12 mouse cellular contexts compared by ENCODE assay signal in the genomic region with DNA sequence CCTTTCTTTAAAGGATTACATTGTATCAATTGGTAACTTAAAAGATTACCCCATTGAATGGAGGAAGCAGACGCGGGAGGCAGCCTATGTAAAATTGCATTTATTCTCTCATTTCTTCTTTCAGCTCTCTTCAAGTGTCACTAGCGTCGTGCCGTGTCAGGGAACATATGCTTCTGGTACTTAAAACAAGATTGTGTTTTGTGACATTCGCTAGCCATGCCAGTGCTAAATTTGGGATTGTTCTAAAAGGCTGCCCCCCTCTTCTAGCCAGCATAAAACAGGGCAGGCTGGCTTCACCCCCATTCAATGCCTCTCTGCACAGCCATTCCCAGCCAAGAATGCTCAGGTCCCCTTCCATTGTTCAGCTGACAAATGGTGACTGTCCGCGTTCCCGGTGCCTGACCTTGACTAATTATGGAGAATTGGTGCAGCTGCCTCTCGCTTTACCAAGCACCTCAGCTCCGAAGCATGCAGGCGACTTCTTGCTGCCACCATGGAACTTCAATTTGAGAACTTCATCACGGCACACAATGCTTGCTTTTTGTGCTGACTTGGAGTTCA.
A peak's percentile ranks its signal among the peaks of the same experiment; 100 is the strongest.
DNase-seq lines count a peak whose midpoint lies in the region; ATAC-seq lines count a peak whose summit lies in the region.
"Had no signal": no experiment of that assay in that cellular context is flagged by ENCODE, and none has a peak within 500 bp of the region (broad histone marks: within the 10 kb centered on the region; RNA-seq: fewer than 3 reads in every experiment).

No protein-coding gene starts in this region.

- H3K4me3 ChIP-seq in heart, embryonic 14.5 days (ENCODE audit: control insufficient read depth in 1 of 2, insufficient read depth in 1 of 2, low read depth in 1 of 2, low read length in 2 of 2) = no peak overlapping the region
- no peak overlapping the region for H3K4me3 ChIP-seq in heart, embryonic 10.5 days
- H3K4me3 ChIP-seq in hindbrain, embryonic 10.5 days = peak overlapping the region; percentile 20; the same call in 1 of the 2 replicates
- H3K4me3 ChIP-seq in neural tube, embryonic 11.5 days (ENCODE audit: low read depth, low read length) = no peak overlapping the region

- no peak overlapping the region for H3K27ac ChIP-seq in heart, embryonic 14.5 days (replicated peaks in 1 of 2; ENCODE audit: control insufficient read depth in 1 of 2, insufficient read depth in 1 of 2, low read depth in 2 of 2, low read length in 2 of 2)
- no peak overlapping the region for H3K27ac ChIP-seq in heart, embryonic 10.5 days
- H3K27ac ChIP-seq in hindbrain, embryonic 10.5 days = peak overlapping the region; percentile 85
- peak overlapping the region; percentile 61 for H3K27ac ChIP-seq in neural tube, embryonic 11.5 days (ENCODE audit: low read depth, low read length)

- H3K4me2 ChIP-seq in heart, embryonic 14.5 days (ENCODE audit: low read length) = peak overlapping the region; percentile 32
- peak overlapping the region; percentile 19 for H3K4me2 ChIP-seq in neural tube, embryonic 11.5 days (ENCODE audit: low read depth)

- H3K9me3 ChIP-seq in heart, embryonic 14.5 days (ENCODE audit: control insufficient read depth, low read length) = no peaks in the 10 kb centered on the region
- H3K9me3 ChIP-seq in heart, embryonic 10.5 days = no peaks in the 10 kb centered on the region
- H3K9me3 ChIP-seq in hindbrain, embryonic 10.5 days = no peaks in the 10 kb centered on the region
- H3K9me3 ChIP-seq in neural tube, embryonic 11.5 days (ENCODE audit: control insufficient read depth, low read length) = no peaks in the 10 kb centered on the region

- WGBS in heart, embryonic 14.5 days = 53% methylated on average over 13 of the region's 13 CpGs
- 71% methylated on average over 13 of the region's 13 CpGs for WGBS in heart, embryonic 10.5 days
- 27% methylated on average over 13 of the region's 13 CpGs for WGBS in hindbrain, embryonic 10.5 days
- 38% methylated on average over 13 of the region's 13 CpGs for WGBS in neural tube, embryonic 11.5 days

- H3K9ac ChIP-seq in heart, embryonic 14.5 days (ENCODE audit: low read length) = no peak overlapping the region
- no peak overlapping the region for H3K9ac ChIP-seq in neural tube, embryonic 11.5 days (ENCODE audit: low read length)

- H3K27me3 ChIP-seq in heart, embryonic 14.5 days (ENCODE audit: control insufficient read depth, insufficient read depth, low read length) = no peaks in the 10 kb centered on the region
- no peaks in the 10 kb centered on the region for H3K27me3 ChIP-seq in heart, embryonic 10.5 days (ENCODE audit: insufficient read depth, poor library complexity, severe bottlenecking)
- peaks cover 59% of the 10 kb centered on the region for H3K27me3 ChIP-seq in hindbrain, embryonic 10.5 days (ENCODE audit: insufficient read depth, poor library complexity, severe bottlenecking)
- no peaks in the 10 kb centered on the region for H3K27me3 ChIP-seq in neural tube, embryonic 11.5 days (ENCODE audit: control insufficient read depth, insufficient read depth, low read length)

- DNase-seq in heart, embryonic 10.5 days (ENCODE audit: low spot score) = no peak
- DNase-seq in embryo, embryonic 10.5 days (ENCODE audit: low spot score) = peak; percentile 87
- peak; percentile 87 for DNase-seq in hindbrain, embryonic 10.5 days (ENCODE audit: low spot score)
- peak; percentile 84 for DNase-seq in neural tube, embryonic 11.5 days (ENCODE audit: low spot score)
- DNase-seq in spleen, postnatal 4 days (ENCODE audit: low spot score in 2 of 2) = no peak
- DNase-seq in adipocyte (ENCODE audit: low spot score) = no peak
- no peak for DNase-seq in layer of hippocampus, adult 9-10 months (ENCODE audit: low spot score)
- DNase-seq: gastrocnemius, postnatal 36 days; layer of hippocampus, postnatal 36 days; lung, adult 2 months; thymus, adult 18-20 months had no signal

- H3K4me1 ChIP-seq in heart, embryonic 14.5 days (ENCODE audit: control insufficient read depth in 2 of 2, insufficient read depth in 2 of 2, low read length in 2 of 2) = peaks cover 4 to 5% of the 10 kb centered on the region in 2 experiments; a peak in 3 of 4 replicates
- H3K4me1 ChIP-seq in heart, embryonic 10.5 days = no peaks in the 10 kb centered on the region
- peaks cover 83% of the 10 kb centered on the region for H3K4me1 ChIP-seq in hindbrain, embryonic 10.5 days (replicated peaks)
- H3K4me1 ChIP-seq in neural tube, embryonic 11.5 days (ENCODE audit: control insufficient read depth, insufficient read depth, low read length) = peaks cover 3% of the 10 kb centered on the region; the same call in 1 of the 2 replicates

- no peaks in the 10 kb centered on the region for H3K36me3 ChIP-seq in heart, embryonic 14.5 days (ENCODE audit: control insufficient read depth, insufficient read depth, low read length)
- H3K36me3 ChIP-seq in heart, embryonic 10.5 days = no peaks in the 10 kb centered on the region
- no peaks in the 10 kb centered on the region for H3K36me3 ChIP-seq in hindbrain, embryonic 10.5 days
- H3K36me3 ChIP-seq in neural tube, embryonic 11.5 days (ENCODE audit: control insufficient read depth, insufficient read depth, low read length) = no peaks in the 10 kb centered on the region

- no peak for ATAC-seq in heart, embryonic 14.5 days (ENCODE audit: insufficient number of reproducible peaks, insufficient read depth, low FRiP score, low read depth)
- ATAC-seq in neural tube, embryonic 11.5 days (ENCODE audit: insufficient read depth, low FRiP score, low TSS enrichment) = peak; percentile 91

Comparison
In these comparisons a context has a peak if more than half of its experiments do, and no peak if none do; other contexts are left out.
1. H3K27ac ChIP-seq: peak in hindbrain, embryonic 10.5 days (single experiment) and neural tube, embryonic 11.5 days (single experiment); none in heart, embryonic 14.5 days (0 of 2) and heart, embryonic 10.5 days (single experiment).
2. DNase-seq: peak in embryo, embryonic 10.5 days (single experiment), hindbrain, embryonic 10.5 days (single experiment) and neural tube, embryonic 11.5 days (single experiment); none in heart, embryonic 10.5 days (single experiment), spleen, postnatal 4 days (0 of 2), adipocyte (single experiment) and layer of hippocampus, adult 9-10 months (single experiment).